Mouse (Mus musculus) brain, embryonic 14.5 days (tissue): ENCODE data around the gene Olfr231. TPM values are rescaled to one million over a fixed set of nuclear protein-coding genes. Genes with fewer than 3 reads are reported as not detected.
A peak's percentile ranks its signal among the peaks of the same experiment; 100 is the strongest.

Experiments used
- DNase-seq: peaks from one replicate; pipeline ENCODE4 v3.0.0-alpha.2; 2011; ENCODE audit warnings: low read depth
- CTCF ChIP-seq: fragments of 200-500 bp; IDR thresholded peaks from 2 replicates; pipeline ENCODE4 v1.5.1; 2012; ENCODE audit warnings: inconsistent platforms, mild to moderate bottlenecking, moderate library complexity, borderline replicate concordance; ENCODE audit not compliant: insufficient read depth, insufficient read length; ENCODE audit errors: extremely low read depth
- POLR2A ChIP-seq: fragments of 200-500 bp; IDR thresholded peaks from 2 replicates; pipeline ENCODE4 v1.6.1; 2012; ENCODE audit warnings: mild to moderate bottlenecking, inconsistent platforms, borderline replicate concordance; ENCODE audit not compliant: poor library complexity, insufficient read depth, insufficient read length, severe bottlenecking; ENCODE audit errors: extremely low read depth
- polyA plus RNA-seq: library from polyadenylated mRNA; depleted of rRNA; stranded (reverse); fragments of >200 nt; gene quantifications from 2 replicates; pipeline ENCODE4 v1.2.3, GENCODE M21; 2012; rRNA removed

The Olfr231 gene
- polyA plus RNA-seq = not detected in 2 replicates

DNA sequence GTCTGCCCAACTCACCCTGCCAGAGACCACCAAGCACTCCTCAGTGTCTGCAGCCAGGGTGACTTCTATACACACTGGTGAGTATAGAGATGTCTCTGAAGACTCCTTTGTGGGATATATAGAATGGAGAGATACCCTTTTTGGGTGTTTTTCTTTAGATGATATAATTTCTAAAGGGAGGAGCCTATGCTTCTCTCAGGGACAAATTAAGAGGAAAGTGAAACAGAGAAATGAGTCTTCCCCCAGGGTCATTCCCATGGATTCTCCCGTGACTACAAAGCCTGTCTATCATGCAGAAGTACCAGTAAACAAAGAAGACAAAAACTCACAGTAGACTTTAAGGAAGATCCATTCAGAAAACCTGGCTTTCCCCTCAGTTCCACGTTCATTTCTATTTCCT, at the start of gene Olfr231:
Gene Olfr231, minus strand, starts transcription at position 101 of the 400 bp plus-strand sequence.
- DNase-seq = no peak
- TF ChIP-seq CTCF = no peak
- no peak for TF ChIP-seq POLR2A

DNA sequence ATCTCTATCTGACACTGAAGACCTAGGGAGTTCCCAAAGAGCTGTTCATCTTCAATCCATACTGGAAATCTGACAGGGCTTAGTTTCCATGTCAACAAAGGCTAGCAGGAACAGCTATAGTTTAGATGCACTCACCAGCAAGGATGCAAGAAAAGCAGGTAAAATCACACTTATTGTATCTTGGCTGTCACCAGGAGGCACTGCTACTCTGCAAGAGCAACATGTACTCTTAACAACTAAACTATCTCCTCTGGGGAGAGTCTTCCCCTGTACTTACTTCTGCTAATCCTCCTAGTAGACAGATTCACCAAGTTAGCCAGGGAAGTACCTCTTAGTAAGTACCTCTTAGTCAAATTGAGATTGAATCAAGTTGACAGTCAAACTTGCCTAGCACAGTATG, 48.1 kb upstream of the Olfr231 start:
- no peak for TF ChIP-seq POLR2A
- TF ChIP-seq CTCF = no peak

DNA sequence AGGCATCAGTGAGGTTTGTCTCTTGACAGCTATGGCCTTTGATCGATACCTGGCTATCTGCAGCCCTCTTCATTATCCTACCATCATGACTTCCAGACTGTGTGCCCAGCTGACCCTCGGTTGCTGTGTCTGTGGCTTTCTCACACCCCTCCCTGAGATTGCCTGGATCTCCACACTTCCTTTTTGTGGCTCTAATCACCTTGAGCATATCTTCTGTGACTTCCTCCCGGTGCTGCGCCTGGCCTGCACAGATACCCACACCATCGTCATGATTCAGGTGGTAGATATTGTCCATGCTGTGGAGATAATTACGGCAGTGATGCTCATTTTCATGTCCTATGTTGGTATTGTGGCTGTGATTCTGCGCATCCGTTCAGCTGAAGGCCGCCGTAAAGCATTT, 38.1 kb upstream of the Olfr231 start:
- no peak for DNase-seq
- no peak for TF ChIP-seq CTCF
- TF ChIP-seq POLR2A = no peak

More for the DNA sequence above, 48.1 kb upstream of the Olfr231 start:
- DNase-seq = no peak

DNA sequence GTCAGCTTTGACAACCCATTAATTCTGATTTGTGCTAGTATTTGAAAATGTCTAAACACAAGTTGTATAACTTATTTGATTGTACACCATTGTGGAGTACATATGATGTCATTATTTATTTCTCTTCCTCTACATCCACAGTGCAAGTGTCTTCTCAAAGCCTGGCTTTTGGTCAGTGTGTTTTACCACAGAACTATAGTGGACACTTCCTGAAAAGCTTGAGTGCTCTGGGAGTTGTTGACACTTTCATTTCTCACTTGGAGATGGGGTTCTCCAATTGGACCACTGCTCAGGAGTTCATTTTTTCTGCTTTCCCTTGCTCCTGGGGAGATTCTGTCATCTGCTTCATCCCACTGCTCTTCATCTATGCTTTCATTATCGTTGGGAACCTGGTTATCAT, 37.5 kb upstream of the Olfr231 start:
- TF ChIP-seq CTCF (no peak), POLR2A (no peak)

DNA sequence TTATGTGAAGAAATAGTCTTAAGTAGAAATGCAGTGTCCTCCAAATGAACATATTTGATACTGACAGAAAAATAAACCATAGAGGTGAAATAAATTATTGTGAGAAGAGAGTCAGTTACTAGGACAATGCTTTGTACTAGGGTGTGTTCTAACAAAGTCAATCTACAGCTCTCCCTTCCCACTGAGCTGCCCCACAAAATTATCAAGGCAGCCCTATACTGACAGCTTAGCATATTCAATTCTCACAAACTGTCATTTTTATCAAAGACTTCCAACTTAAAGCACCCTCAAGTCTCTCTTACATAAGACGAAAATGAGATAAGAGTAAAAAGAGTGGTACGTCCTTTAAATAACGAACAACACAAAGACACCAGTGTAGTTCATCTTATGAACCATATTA, 36.7 kb upstream of the Olfr231 start:
- no peak for DNase-seq
- TF ChIP-seq CTCF (no peak), POLR2A (no peak)

More for the DNA sequence above, 37.5 kb upstream of the Olfr231 start:
- no peak for DNase-seq

DNA sequence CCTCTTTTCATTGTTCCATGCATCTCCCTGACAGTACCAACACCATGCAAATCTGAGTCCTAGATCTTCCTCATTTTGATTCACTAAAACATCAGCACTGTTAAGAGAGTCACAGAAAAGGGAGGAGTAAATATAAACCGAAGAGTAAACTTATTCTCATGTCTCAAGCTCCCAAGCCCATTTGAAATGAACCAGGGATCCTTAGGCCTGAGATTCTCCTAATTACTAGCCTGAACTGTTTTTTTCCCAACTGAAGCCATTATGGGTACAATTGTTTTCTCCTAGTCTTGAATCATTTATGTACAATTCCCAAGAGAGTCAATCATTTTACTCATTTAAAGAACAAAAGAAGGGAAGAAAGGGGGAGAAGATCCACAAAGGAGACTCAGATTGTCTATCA, 34.4 kb upstream of the Olfr231 start, which contains the start of gene Olfr420:
Gene Olfr420, plus strand, starts transcription at position 301 of the 400 bp plus-strand sequence.
- no peak for TF ChIP-seq POLR2A
- no peak for TF ChIP-seq CTCF
- DNase-seq = no peak

DNA sequence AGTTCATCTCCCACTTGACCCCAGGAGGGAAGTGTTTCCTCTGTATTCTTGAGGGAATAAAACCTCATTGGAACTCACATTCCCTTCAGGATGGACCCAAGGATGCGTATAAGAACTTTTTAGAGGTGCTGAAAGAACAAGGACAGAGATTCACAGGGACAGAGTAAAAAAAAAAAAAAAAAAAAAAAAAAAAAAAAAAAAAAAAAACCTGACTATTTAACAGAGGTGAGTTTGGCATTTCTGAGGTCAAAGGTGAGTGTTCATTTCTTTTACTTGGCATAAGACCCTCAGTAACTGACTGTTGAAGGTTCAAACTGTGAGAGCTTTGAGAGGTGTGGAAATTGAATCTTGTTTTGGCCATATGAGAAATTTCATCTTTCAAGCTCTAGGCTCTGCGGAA, 28.3 kb upstream of the Olfr231 start:
- TF ChIP-seq POLR2A = no peak
- TF ChIP-seq CTCF = no peak
- DNase-seq = no peak

DNA sequence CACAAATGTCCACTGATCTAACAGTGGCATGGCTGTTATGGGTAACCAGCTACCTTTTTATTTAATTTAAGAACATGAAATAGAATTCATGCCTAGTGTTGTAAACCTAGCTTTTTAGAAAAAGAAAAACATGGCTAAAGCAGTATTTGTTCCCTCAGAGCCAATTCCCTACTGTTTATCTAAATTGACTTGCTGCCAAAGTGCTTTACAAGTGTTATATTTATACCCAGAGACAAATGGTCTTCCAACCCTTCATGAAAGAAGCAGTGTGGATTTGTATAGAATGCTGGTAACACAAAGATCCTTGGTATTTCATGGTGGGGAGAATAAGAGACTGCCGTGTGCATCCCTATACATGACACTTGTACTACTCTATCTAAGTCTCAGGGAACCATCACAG, 25.7 kb upstream of the Olfr231 start:
- no peak for TF ChIP-seq POLR2A
- no peak for TF ChIP-seq CTCF
- DNase-seq = no peak

DNA sequence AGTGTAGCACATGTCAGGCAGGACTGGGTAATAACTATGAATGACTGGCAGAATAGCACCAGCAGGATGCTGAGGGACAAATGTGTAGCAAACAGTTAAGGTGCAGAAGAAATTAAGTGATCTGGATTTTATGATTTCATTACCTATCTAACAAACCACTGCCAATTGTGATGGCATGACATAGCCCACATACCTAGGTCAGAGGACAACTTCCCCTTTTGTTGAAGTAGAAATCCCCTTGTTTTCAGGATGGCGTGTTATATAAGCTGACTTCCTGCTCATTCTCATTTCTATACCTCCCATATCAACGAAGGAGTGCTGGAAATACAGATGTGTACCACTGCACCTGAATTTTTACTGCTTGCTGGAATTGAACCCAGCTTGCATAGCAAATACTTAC, 20.4 kb upstream of the Olfr231 start:
- TF ChIP-seq CTCF (no peak), POLR2A (no peak)
- no peak for DNase-seq

DNA sequence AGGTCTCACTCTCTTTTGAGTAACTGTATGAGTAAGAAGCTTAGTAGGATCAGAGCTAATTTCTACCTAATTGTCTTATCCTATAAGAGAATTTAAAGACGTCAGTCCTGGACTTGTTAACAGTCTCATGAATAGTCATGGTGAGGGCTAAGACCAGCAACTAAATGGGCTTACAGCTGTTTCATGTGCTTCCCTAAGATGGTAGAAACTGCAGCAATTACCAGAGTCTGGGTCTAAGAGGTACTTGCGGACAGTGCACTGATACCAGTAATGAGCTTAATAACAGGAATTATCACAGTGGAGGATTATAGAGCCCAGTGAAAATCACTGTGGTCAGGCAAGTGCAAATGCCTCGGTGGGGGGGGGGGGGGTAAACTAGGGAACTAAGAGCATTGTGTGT, 11.0 kb upstream of the Olfr231 start:
- peak; percentile 34 for DNase-seq
- TF ChIP-seq CTCF (no peak), POLR2A (no peak)

DNA sequence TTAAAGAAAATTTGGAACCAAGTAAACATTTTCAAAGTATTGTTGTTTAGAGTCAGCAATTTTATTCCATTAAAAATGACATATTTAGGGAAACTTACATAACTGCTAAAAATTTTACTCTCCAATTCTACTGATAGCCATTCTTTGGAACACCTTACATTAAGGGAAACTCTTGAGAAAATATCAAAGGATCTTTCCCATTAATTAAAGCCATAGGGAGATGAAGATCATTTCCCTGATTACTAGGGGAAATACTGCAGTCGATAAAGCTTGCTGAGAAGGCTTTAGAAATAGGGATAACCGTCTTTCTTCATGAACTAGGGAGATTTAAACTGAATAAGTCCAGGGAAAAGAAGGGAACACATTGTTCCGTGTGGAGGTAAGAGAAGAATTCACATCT, 10.3 kb upstream of the Olfr231 start, which contains the start of gene Olfr424:
Gene Olfr424, plus strand, starts transcription at position 301 of the 400 bp plus-strand sequence.
- DNase-seq = no peak
- TF ChIP-seq POLR2A (no peak), CTCF (no peak)

DNA sequence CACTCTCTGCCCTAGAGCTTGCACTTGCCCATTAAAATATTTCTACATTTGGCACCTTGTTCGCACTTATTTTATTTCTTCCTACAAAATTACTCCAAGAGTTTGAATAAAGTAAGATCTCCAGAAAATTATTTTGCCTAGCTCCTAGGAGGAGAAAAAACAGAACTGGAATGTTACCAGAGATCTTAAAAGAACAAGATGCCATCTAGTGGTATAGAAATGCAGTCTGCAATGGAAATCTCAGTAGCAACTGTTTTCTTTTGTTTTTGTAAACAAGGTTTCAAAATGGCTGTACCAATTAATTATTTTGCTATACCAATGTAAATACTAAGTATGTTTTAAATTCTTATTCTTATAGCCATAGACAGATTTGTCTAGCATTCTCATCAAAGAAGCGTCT, 17.2 kb downstream of the Olfr231 start:
- peak; percentile 37 for DNase-seq
- TF ChIP-seq CTCF = no peak
- TF ChIP-seq POLR2A = no peak
